Mouse (Mus musculus): ENCODE measurements at regions not wholly inside any gene's neighbourhood (a gene's known extent, or its start where the extent isn't known, plus 50 kb on each side); places are given as distances from the start of the nearest gene placed in this dataset.

GRCm38 (mm10) chr7:115345749-115346148 is 602.3 kb downstream of the Insc start:
- dilution Hi-C loops (cut with MboI; ENCODE audit: extremely low pct_ligation_motif_present, extremely low pct_unique_long_range_greater_than_20kb, low sequenced_read_pairs) (no loop called here), in situ Hi-C loops (cut with MboI; ENCODE audit: low pct_ligation_motif_present, low pct_unique_long_range_greater_than_20kb, low sequenced_read_pairs) (no loop called here)
- H3K27me3 ChIP-seq (replicated peaks): no peaks in the 10 kb centered on the region
- H3K79me2 ChIP-seq (replicated peaks; ENCODE audit: control insufficient read depth, extremely low read depth, insufficient read depth, poor library complexity, severe bottlenecking): no peaks in the 10 kb centered on the region
- peaks cover 0 to 7% of the 10 kb centered on the region in 2 experiments; a peak in 2 of 4 replicates for H3K4me1 ChIP-seq (ENCODE audit: control insufficient read depth in 1 of 2, insufficient read depth in 2 of 2)
- no peak overlapping the region for H3K4me3 ChIP-seq (replicated peaks in 1 of 3; ENCODE audit: low read depth in 2 of 3, low read length in 2 of 3, poor library complexity in 1 of 3)
- H3K9me3 ChIP-seq (replicated peaks; ENCODE audit: low read length): no peaks in the 10 kb centered on the region
- no peak for TF ChIP-seq JUN (IDR thresholded peaks at IDR 0.05; ENCODE audit: insufficient read depth, low read depth, low read length)
- no peaks in the 10 kb centered on the region for H3K36me3 ChIP-seq (replicated peaks in 1 of 2; ENCODE audit: control insufficient read depth in 1 of 2, insufficient read depth in 1 of 2, low read length in 1 of 2)
- H3K4me2 ChIP-seq (ENCODE audit: insufficient read depth, low read depth, poor library complexity, severe bottlenecking): no peak overlapping the region
- no peak for DNase-seq (ENCODE audit: extremely low read depth)
- H3K27ac ChIP-seq (ENCODE audit: insufficient read depth, low read depth): no peak overlapping the region
- no peak overlapping the region for H3K9ac ChIP-seq (ENCODE audit: insufficient read depth, low read depth)

- dilution Hi-C loops (cut with MboI; ENCODE audit: extremely low pct_ligation_motif_present, extremely low pct_unique_long_range_greater_than_20kb, low sequenced_read_pairs): no loop called here
These were observed 615.2 kb downstream of the Insc start for GRCm38 (mm10) chr7:115358711-115359110.

GRCm38 (mm10) chr7:115360142-115360541 is 616.6 kb downstream of the Insc start:
- Histone ChIP-seq H3K4me2 (ENCODE audit: insufficient read depth, low read depth, poor library complexity, severe bottlenecking) (no peak overlapping the region), H3K9ac (ENCODE audit: insufficient read depth, low read depth) (no peak overlapping the region), H3K27me3 (replicated peaks) (no peaks in the 10 kb centered on the region), H3K9me3 (replicated peaks; ENCODE audit: low read length) (no peaks in the 10 kb centered on the region), H3K36me3 (replicated peaks in 1 of 2; ENCODE audit: control insufficient read depth in 1 of 2, insufficient read depth in 1 of 2, low read length in 1 of 2) (no peaks in the 10 kb centered on the region), H3K4me1 (ENCODE audit: control insufficient read depth in 1 of 2, insufficient read depth in 2 of 2) (no peaks in the 10 kb centered on the region), H3K79me2 (replicated peaks; ENCODE audit: control insufficient read depth, extremely low read depth, insufficient read depth, poor library complexity, severe bottlenecking) (no peaks in the 10 kb centered on the region), H3K27ac (ENCODE audit: insufficient read depth, low read depth) (no peak overlapping the region), H3K4me3 (replicated peaks in 1 of 3; ENCODE audit: low read depth in 2 of 3, low read length in 2 of 3, poor library complexity in 1 of 3) (no peak overlapping the region)
- in situ Hi-C loops (cut with MboI; ENCODE audit: low pct_ligation_motif_present, low pct_unique_long_range_greater_than_20kb, low sequenced_read_pairs): no loop called here
- dilution Hi-C loops (cut with MboI; ENCODE audit: extremely low pct_ligation_motif_present, extremely low pct_unique_long_range_greater_than_20kb, low sequenced_read_pairs): no loop called here
- no peak for TF ChIP-seq CTCF (conservative IDR thresholded peaks at IDR 0.05 in 1 of 2, IDR thresholded peaks at IDR 0.05 in 1 of 2; ENCODE audit: low read depth in 2 of 2, low read length in 2 of 2)
- TF ChIP-seq JUN (IDR thresholded peaks at IDR 0.05; ENCODE audit: insufficient read depth, low read depth, low read length): no peak
- TF ChIP-seq ZNF384 (IDR thresholded peaks at IDR 0.05; ENCODE audit: low read depth, low read length): no peak
- no peak for TF ChIP-seq MAX (IDR thresholded peaks at IDR 0.05; ENCODE audit: low read length)
- no peak for TF ChIP-seq ETS1 (conservative IDR thresholded peaks at IDR 0.05; ENCODE audit: low read depth, low read length)
- TF ChIP-seq UBTF (IDR thresholded peaks at IDR 0.05; ENCODE audit: low read depth, low read length): no peak
- no peak for TF ChIP-seq USF2 (conservative IDR thresholded peaks at IDR 0.05; ENCODE audit: low read depth, low read length)
- no peak for TF ChIP-seq ELF1 (IDR thresholded peaks at IDR 0.05; ENCODE audit: low read depth, low read length)
- no peak for TF ChIP-seq TCF12 (IDR thresholded peaks at IDR 0.05; ENCODE audit: low read depth, low read length)
- no peak for TF ChIP-seq MXI1 (IDR thresholded peaks at IDR 0.05; ENCODE audit: low read depth, low read length)
- TF ChIP-seq SMC3 (IDR thresholded peaks at IDR 0.05; ENCODE audit: low read depth, low read length): no peak
- no peak for TF ChIP-seq NELFE (IDR thresholded peaks at IDR 0.05; ENCODE audit: low read depth, low read length)
- TF ChIP-seq CHD1 (IDR thresholded peaks at IDR 0.05; ENCODE audit: low read depth, low read length): no peak
- no peak for TF ChIP-seq BHLHE40 (IDR thresholded peaks at IDR 0.05; ENCODE audit: low read depth, low read length)
- DNase-seq (ENCODE audit: extremely low read depth): no peak

More at GRCm38 (mm10) chr7:115358711-115359110, 615.2 kb downstream of the Insc start:
- no peaks in the 10 kb centered on the region for H3K4me1 ChIP-seq (ENCODE audit: control insufficient read depth in 1 of 2, insufficient read depth in 2 of 2)
- H3K9ac ChIP-seq (ENCODE audit: insufficient read depth, low read depth): no peak overlapping the region
- H3K27me3 ChIP-seq (replicated peaks): no peaks in the 10 kb centered on the region
- no peak overlapping the region for H3K27ac ChIP-seq (ENCODE audit: insufficient read depth, low read depth)
- H3K4me2 ChIP-seq (ENCODE audit: insufficient read depth, low read depth, poor library complexity, severe bottlenecking): no peak overlapping the region
- no peak for TF ChIP-seq MEF2A (IDR thresholded peaks at IDR 0.05; ENCODE audit: borderline replicate concordance, low read depth, low read length)
- TF ChIP-seq USF2 (conservative IDR thresholded peaks at IDR 0.05; ENCODE audit: low read depth, low read length): no peak
- no peak for TF ChIP-seq RAD21 (IDR thresholded peaks at IDR 0.05; ENCODE audit: low read depth, low read length)
- TF ChIP-seq POLR2A (IDR thresholded peaks at IDR 0.05; ENCODE audit: low read depth, low read length): no peak
- TF ChIP-seq ZC3H11A (IDR thresholded peaks at IDR 0.05; ENCODE audit: low read depth, low read length): no peak
- TF ChIP-seq PAX5 (IDR thresholded peaks at IDR 0.05; ENCODE audit: low read length): no peak
- TF ChIP-seq MAX (IDR thresholded peaks at IDR 0.05; ENCODE audit: low read length): no peak
- TF ChIP-seq USF1 (IDR thresholded peaks at IDR 0.05; ENCODE audit: low read depth, low read length): no peak
- no peak for TF ChIP-seq MXI1 (IDR thresholded peaks at IDR 0.05; ENCODE audit: low read depth, low read length)
- no peak for TF ChIP-seq GABPA (IDR thresholded peaks at IDR 0.05; ENCODE audit: insufficient replicate concordance, low read depth, low read length)
- no peak for TF ChIP-seq NRF1 (IDR thresholded peaks at IDR 0.05; ENCODE audit: low read depth, low read length)
- TF ChIP-seq CTCF (conservative IDR thresholded peaks at IDR 0.05 in 1 of 2, IDR thresholded peaks at IDR 0.05 in 1 of 2; ENCODE audit: low read depth in 2 of 2, low read length in 2 of 2): no peak
- no peak for TF ChIP-seq EP300 (IDR thresholded peaks at IDR 0.05; ENCODE audit: low read length)
- no peak for TF ChIP-seq SMC3 (IDR thresholded peaks at IDR 0.05; ENCODE audit: low read depth, low read length)
- TF ChIP-seq ELF1 (IDR thresholded peaks at IDR 0.05; ENCODE audit: low read depth, low read length): no peak
- no peak for TF ChIP-seq BHLHE40 (IDR thresholded peaks at IDR 0.05; ENCODE audit: low read depth, low read length)
- no peak for TF ChIP-seq RCOR1 (conservative IDR thresholded peaks at IDR 0.05; ENCODE audit: low read depth, low read length)
- no peak for TF ChIP-seq ZMIZ1 (IDR thresholded peaks at IDR 0.05; ENCODE audit: low read depth, low read length)
- TF ChIP-seq CHD2 (IDR thresholded peaks at IDR 0.05; ENCODE audit: low read length): no peak
- no peak overlapping the region for H3K4me3 ChIP-seq (replicated peaks in 1 of 3; ENCODE audit: low read depth in 2 of 3, low read length in 2 of 3, poor library complexity in 1 of 3)
- no peaks in the 10 kb centered on the region for H3K9me3 ChIP-seq (replicated peaks; ENCODE audit: low read length)
- no peak for DNase-seq (ENCODE audit: extremely low read depth)
- H3K79me2 ChIP-seq (replicated peaks; ENCODE audit: control insufficient read depth, extremely low read depth, insufficient read depth, poor library complexity, severe bottlenecking): no peaks in the 10 kb centered on the region
- H3K36me3 ChIP-seq (replicated peaks in 1 of 2; ENCODE audit: control insufficient read depth in 1 of 2, insufficient read depth in 1 of 2, low read length in 1 of 2): no peaks in the 10 kb centered on the region
- in situ Hi-C loops (cut with MboI; ENCODE audit: low pct_ligation_motif_present, low pct_unique_long_range_greater_than_20kb, low sequenced_read_pairs): no loop called here

Measured in CH12.LX (cell line).